Mouse (Mus musculus) embryonic fibroblast, embryonic 13.5 days (primary cell): ENCODE results near the gene Gxylt1. TPM values are rescaled to one million over a fixed set of nuclear protein-coding genes. Genes with fewer than 3 reads are reported as not detected.

ENCODE experiments used
- H3K27ac ChIP-seq: 2 replicates; pipeline ENCODE4 v1.5.1; 2012; ENCODE audit warnings: low read length, control low read depth, inconsistent platforms; ENCODE audit not compliant: insufficient read depth
- H3K4me1 ChIP-seq: 2 replicates; pipeline ENCODE4 v1.6.1; 2011; ENCODE audit warnings: low read length; ENCODE audit not compliant: control insufficient read depth, insufficient read depth
- H3K4me3 ChIP-seq: 2 replicates; pipeline ENCODE4 v1.5.1; 2011; ENCODE audit warnings: mild to moderate bottlenecking, control low read depth, low read length; ENCODE audit not compliant: insufficient read depth
- CTCF ChIP-seq: IDR thresholded peaks from 2 replicates; pipeline ENCODE4 v1.5.1; 2011; ENCODE audit warnings: mild to moderate bottlenecking, control low read depth, low read length, moderate library complexity, borderline replicate concordance; ENCODE audit not compliant: insufficient read depth
- POLR2A ChIP-seq: IDR thresholded peaks from 2 replicates; pipeline ENCODE4 v1.6.1; 2011; ENCODE audit warnings: low read depth, mild to moderate bottlenecking, control low read depth, low read length, moderate library complexity
- polyA plus RNA-seq: library from polyadenylated mRNA; stranded (reverse); fragments of >200 nt; gene quantifications from 2 replicates; pipeline ENCODE4 v1.2.4, GENCODE M21; 2011; ENCODE audit warnings: low read depth; ENCODE audit not compliant: missing spikeins, insufficient read length

The Gxylt1 gene
- polyA plus RNA-seq, 1 experiment = 22.0 TPM

- Histone ChIP-seq H3K4me1 (no peaks in the 10 kb centered on the region), H3K27ac (no peak overlapping the region), H3K4me3 (no peak overlapping the region)
- TF ChIP-seq POLR2A (no peak), CTCF (no peak)
These were observed 46.0 kb downstream of the Gxylt1 start for GRCm38 (mm10) chr15:93229028-93229427.

DNA sequence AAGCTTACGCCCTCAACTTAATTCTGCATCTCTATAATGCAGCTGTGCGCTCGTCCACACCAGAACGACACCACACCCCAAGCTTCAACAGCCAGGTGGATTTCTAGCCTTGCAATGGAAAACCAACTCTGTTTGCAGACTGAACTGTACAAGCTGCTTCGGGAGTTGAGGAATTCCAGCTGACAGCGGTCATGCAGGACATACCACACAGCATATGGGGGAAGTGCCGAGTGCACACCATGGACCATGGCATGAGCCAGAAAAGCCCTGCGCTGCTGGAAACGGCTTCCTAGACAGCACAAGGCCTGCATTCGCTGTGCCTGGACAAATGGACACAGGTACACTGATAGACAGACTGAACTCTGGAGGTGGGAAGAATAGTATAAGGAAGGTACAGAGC lies 46.6 kb downstream of the Gxylt1 start:
- Histone ChIP-seq H3K27ac (no peak overlapping the region), H3K4me3 (no peak overlapping the region), H3K4me1 (no peaks in the 10 kb centered on the region)
- TF ChIP-seq POLR2A (no peak), CTCF (no peak)

GRCm38 (mm10) chr15:93227764-93228079 lies 47.3 kb downstream of the Gxylt1 start:
- no peaks in the 10 kb centered on the region for H3K4me1 ChIP-seq
- H3K27ac ChIP-seq = no peak overlapping the region
- TF ChIP-seq POLR2A = no peak
- peak; percentile 95 for TF ChIP-seq CTCF
- no peak overlapping the region for H3K4me3 ChIP-seq

DNA sequence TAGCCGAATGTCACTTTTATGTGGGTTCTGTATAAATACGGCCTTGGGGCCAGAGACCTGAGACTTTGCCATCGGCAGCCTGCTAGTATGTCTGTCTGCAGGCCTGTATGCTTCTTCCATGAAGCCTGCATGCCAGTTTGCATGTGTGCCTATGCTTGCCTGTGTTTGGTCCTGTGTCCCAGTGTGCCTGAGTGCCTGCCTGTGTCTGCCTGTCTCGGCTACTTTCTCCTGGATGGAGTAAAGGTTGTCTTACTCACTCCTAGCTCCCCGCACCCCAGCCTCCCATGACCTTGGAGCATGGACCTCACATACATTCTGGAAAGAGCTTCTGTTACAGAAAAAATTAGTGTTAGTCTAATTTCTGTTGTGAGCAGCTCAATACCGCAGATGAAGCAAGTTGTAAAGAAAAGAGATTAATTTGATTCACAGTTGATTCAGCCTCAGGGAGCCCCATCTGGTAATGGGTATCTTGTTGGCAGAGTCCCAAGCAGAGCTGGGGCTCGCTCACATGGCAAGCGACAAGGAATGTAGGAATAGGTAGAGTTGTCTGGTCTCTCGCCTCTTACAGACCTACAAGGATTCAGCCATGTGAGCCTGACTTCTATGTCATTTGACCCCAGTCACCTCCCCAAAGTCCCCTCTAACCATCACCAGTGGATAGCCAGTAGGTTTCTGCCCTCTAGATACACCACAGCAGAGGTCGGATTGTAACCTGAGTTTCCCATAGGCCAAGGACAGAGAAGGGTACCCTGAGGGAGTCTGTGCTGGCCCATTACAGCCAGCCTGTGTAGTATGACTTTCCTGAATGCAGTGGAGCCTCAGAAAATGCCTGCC lies 47.8 kb downstream of the Gxylt1 start:
- TF ChIP-seq POLR2A (no peak), CTCF (no peak)
- H3K4me3 ChIP-seq = no peak overlapping the region
- H3K4me1 ChIP-seq = no peaks in the 10 kb centered on the region
- H3K27ac ChIP-seq = no peak overlapping the region

DNA sequence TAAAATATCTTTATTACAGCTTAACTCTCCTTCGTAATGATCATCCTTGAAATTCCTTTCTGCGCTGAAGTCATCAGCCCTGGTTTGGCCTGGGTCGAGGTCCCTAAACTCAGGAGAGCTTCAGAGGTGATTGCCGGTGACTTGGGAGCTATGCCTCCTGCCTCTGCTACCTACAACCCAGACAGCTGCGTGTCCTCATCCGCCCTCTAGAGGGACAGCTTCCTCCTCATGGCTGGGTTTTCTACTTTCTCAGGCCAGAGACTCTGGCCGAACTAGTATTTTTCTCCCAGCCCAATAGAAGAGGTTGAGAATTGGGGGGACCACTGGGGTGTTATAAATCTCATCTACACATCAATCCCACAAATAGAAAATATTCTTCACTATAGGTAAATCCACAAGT lies 52.5 kb downstream of the Gxylt1 start:
- TF ChIP-seq CTCF = peak; percentile 36; the same call in 1 of the 2 replicates
- TF ChIP-seq POLR2A = no peak
- Histone ChIP-seq H3K4me3 (no peak overlapping the region), H3K27ac (no peak overlapping the region), H3K4me1 (no peaks in the 10 kb centered on the region)

DNA sequence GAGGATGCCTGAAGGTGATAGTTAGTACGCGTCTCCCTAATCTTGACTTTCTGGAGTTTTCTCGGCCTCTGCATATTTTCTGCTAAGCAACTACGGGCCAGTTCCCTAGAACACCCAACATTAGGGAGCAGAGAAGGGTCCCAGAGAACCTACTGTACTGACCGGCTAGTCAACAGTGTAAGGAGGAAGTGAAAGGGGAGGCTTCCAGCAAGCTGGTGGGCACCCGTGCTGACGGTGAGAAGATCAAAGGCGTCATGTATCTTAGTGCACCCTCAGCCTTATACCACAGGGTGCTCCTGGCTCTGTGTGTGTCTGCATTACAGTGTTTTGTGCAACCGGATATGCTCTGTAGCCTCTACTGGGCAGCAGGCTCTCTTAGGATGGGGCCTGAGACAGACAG lies 62.4 kb downstream of the Gxylt1 start:
- TF ChIP-seq CTCF (no peak), POLR2A (no peak)
- no peak overlapping the region for H3K4me3 ChIP-seq
- no peaks in the 10 kb centered on the region for H3K4me1 ChIP-seq
- H3K27ac ChIP-seq = no peak overlapping the region

- TF ChIP-seq CTCF (no peak), POLR2A (no peak)
These were observed 70.1 kb downstream of the Gxylt1 start for GRCm38 (mm10) chr15:93204861-93205260.

GRCm38 (mm10) chr15:93201956-93202355 lies 73.0 kb downstream of the Gxylt1 start:
- no peaks in the 10 kb centered on the region for H3K4me1 ChIP-seq
- no peak overlapping the region for H3K4me3 ChIP-seq
- H3K27ac ChIP-seq = no peak overlapping the region
- TF ChIP-seq POLR2A = no peak

More at GRCm38 (mm10) chr15:93204861-93205260, 70.1 kb downstream of the Gxylt1 start:
- no peaks in the 10 kb centered on the region for H3K4me1 ChIP-seq
- H3K27ac ChIP-seq = no peak overlapping the region
- H3K4me3 ChIP-seq = no peak overlapping the region

DNA sequence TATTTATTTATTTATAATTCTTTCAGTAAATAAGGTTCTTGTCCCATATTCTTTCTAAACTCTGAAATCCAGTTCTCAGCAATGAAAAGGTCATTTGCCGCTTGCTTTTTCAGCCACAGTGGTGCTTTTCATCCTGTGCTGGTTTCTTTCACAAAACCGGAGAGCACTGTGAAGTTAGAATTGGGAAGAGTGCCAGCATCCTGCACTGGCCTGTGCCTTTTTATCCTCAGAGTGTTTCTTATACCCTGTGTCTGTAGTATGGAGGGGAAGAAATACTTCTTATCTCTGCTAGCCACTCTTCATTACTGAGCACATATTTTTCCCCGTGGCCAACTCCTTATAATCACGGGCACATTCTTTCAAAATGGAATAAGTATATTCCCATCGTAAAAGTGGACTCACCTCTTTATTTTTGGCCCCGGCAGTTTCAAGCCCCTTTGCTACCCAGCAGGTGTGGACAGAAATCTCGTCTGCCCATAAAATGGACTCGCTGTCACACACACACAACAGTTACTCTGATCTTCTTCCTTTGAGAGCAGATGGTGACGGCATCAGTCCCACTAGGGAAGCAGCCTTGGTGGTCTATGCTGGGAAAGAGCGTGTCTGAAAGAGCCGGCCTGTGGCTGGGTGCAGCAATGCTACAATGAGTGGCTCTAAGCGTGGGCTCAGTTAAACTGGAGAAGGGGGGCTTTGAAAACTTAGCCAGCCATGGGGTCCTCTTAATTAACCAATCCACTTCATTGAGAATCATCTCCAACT lies 83.4 kb downstream of the Gxylt1 start:
- H3K27ac ChIP-seq = no peak overlapping the region
- H3K4me3 ChIP-seq = no peak overlapping the region
- H3K4me1 ChIP-seq = no peaks in the 10 kb centered on the region
- TF ChIP-seq POLR2A = no peak
- no peak for TF ChIP-seq CTCF

Other genes starting within 250 kb of the Gxylt1 start
- 36.4 and 36.5 TPM in 2 replicates for gene Yaf2, start 61.8 kb upstream of the Gxylt1 start, polyA plus RNA-seq
- 85.3 and 92.3 TPM in 2 replicates for gene Zcrb1, start 123.2 kb upstream of the Gxylt1 start, polyA plus RNA-seq
- gene Pphln1, start 123.2 kb upstream of the Gxylt1 start, polyA plus RNA-seq = 40.2 and 51.5 TPM in 2 replicates